Mouse (Mus musculus) G1E (cell line): Measurements from ENCODE around the gene Tex29.
A peak's percentile ranks its signal among the peaks of the same experiment; 100 is the strongest.

ENCODE experiments used
- CTCF ChIP-seq: IDR thresholded peaks from 2 replicates; pipeline ENCODE4 v1.5.1; 2012; ENCODE audit warnings: low read depth, low read length, inconsistent platforms, mixed read lengths
- GATA2 ChIP-seq: IDR thresholded peaks from 2 replicates; pipeline ENCODE4 v1.6.1; 2012; ENCODE audit warnings: low read depth, low read length, inconsistent platforms, borderline replicate concordance
- TAL1 ChIP-seq: conservative IDR thresholded peaks from 2 replicates; pipeline ENCODE4 v1.6.1; 2012; ENCODE audit warnings: low read depth, low read length, inconsistent platforms, mixed read lengths

DNA sequence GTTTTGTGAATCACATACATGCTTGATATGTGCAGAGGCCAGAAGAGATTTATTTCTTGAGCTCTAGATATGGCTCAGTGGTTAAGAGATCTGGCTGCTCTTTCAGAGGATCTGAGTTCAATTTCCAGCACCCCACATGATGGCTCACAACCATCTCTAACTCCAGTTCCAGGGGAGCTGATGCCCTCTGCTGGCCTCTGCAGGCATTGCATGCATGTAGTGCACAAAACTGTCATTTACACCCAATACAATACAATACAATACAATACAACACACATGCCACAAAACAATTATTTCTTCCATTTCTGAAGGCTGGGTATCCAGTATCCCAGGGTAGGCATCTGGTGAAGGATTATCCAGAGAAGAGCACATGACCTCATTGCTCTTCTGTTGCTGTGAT is 27.6 kb downstream of the Tex29 start:
- 0 out of 2 replicates have a peak, but pooled peaks have one; percentile 18 for TF ChIP-seq CTCF
- no peak for TF ChIP-seq GATA2
- no peak for TF ChIP-seq TAL1
